Mouse (Mus musculus): ENCODE measurements around the gene Slc30a5.

The Slc30a5 gene

DNA sequence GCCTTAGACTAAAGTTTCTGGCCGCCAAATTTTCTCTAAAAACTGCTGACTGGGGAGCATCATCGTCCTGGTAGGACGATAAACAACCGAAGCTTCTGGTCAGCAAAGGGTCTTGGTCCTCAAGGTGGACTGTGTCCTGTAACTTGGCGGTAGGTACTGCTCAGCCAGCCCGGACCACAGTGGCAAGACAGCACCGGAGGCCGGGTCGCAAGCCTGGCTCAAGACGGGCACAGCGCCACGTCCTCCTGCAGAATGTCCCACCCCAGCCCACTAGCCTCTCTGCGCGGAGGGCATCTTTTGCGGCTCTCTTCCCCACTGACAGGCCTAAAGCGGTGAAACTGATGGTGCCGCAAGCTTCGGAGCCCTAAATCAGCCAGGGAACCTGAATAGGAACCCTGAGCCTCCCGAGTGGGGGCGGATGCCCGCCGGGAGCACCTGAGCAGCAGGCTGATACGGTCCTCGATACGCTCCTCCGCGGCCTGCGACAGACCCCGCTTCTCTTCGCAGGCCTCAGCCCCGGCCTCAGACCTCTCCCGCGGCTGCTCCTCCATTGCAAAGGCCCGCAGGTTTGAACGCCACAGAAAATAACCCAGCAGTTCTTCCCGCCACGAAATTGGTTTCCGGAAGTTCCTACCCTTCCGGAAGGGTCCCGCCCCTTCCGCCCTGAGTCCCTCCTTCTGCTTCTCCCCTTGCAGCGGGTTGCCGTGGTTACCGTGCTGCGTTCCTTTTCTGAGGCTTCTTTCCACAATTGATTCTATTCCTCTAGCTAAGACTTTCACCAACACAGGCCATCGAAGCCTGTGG, 57.8 kb downstream of the Slc30a5 start, which contains the start of gene Cenph:
Gene Cenph, minus strand, starts transcription at position 648 of the 804 bp plus-strand sequence.
- in situ Hi-C loops (cut with MboI; ENCODE audit: low sequenced_read_pairs), result no loop called here

DNA sequence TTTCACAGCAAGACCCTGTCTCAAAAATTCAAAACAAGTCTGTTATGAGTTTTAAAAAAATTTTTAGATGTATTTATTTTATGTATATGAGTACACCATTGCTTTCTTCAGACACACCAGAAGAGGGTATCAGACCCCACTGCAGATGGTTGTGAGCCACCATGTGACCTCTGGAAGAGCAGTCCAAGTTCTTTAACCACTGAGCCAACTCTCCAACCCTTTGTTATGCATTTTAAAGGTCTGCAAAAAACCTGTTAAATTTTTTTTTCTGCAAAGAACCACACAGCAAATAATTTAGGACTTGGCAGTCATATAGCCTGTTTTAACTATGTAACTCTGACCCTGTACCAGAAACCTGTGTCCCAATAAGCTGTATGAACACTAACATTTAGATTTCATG, 58.5 kb downstream of the Slc30a5 start:
- in situ Hi-C loops (cut with MboI; ENCODE audit: low sequenced_read_pairs), result no loop called here

DNA sequence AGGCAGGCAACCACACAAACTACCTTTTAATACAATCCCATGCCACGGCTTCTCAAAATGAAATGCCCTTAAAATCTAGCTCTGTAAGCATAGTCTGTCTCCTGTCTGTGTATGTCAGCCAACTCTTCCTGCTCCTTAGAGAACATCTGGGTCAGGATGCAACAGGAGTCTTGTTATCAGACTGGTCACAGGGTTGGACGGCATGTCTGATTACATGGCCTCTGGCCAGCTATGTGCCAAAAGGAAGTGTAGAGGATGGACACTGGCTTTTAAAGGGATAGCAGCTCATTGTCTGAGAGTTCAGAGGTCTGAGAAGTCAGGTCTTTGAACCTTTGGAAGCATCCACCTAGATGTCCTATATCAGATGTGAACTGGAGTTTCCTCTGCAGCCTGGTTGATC, 77.9 kb downstream of the Slc30a5 start:
- in situ Hi-C loops (cut with MboI; ENCODE audit: low sequenced_read_pairs), result no loop called here

DNA sequence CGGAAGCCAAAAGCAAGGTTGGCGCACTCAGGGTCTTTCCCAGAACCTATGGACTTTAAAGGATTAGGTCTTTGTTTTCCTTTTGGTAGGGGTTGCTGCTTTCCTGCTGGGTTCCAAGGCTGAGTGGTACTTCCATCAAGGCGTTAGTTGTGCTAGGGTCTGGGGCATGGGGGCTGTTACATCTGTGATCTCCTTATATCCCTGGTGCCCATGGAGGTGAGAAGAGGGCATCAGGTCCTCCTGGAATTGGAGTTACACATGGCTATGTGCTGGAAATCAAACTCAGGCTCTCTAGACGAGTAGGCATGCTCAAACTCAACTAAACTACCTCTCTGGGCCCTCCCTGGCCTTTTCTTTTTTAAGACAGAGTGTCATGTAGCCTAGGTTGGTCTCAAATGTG, 79.0 kb downstream of the Slc30a5 start:
- in situ Hi-C loops (cut with MboI; ENCODE audit: low sequenced_read_pairs), result no loop called here

DNA sequence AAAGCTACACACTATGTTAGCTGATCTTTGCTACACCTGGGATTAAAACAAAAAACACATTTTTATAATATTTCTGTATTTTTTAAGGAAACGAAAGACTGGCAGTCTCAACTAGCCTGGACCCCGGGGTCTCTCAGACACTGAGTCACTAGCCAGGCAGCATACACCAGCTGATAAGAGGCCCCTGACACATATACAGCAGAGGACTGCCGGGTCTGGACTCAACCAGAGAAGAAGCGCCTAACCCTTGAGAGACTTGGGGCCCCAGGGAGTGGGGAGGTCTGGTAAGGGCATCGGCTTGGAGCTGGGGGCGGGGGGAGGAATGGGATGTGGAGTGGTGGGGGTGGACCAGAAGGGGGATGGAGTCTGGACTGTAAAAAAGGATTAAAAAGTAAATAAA, 80.2 kb downstream of the Slc30a5 start:
- in situ Hi-C loops (cut with MboI; ENCODE audit: low sequenced_read_pairs), result no loop called here
